Mouse (Mus musculus) ES-Bruce4 (cell line): Measurements from ENCODE around the gene Ppp1r15b.

ENCODE experiments used
- EP300 ChIP-seq: IDR thresholded peaks from 2 replicates; pipeline ENCODE4 v1.6.1; 2011; ENCODE audit warnings: low read depth, low read length; ENCODE audit not compliant: insufficient read depth
- POLR2A ChIP-seq: IDR thresholded peaks from one replicate; pipeline ENCODE4 v1.8.1; 2011; ENCODE audit warnings: low read length; ENCODE audit not compliant: insufficient read depth

GRCm38 (mm10) chr1:133168318-133169060 lies 37.5 kb downstream of the Ppp1r15b start:
- TF ChIP-seq POLR2A, result no peak
- no peak for TF ChIP-seq EP300
